19 mouse cellular contexts compared by ENCODE assay signal in genomic region chr2:170695071-170695936, GRCm38 (mm10). TPM values are rescaled to one million over a fixed set of nuclear protein-coding genes. Genes with fewer than 3 reads are reported as not detected.
DNase-seq lines count a peak whose midpoint lies in the region; ATAC-seq and TF ChIP-seq lines count a peak whose summit lies in the region.
"Had no signal": no experiment of that assay in that cellular context is flagged by ENCODE, and none has a peak within 500 bp of the region (broad histone marks: within the 10 kb centered on the region; RNA-seq: fewer than 3 reads in every experiment).

No protein-coding gene starts in this region.

- no peaks in the 10 kb centered on the region for H3K27me3 ChIP-seq in forebrain, embryonic 10.5 days (ENCODE audit: poor library complexity, severe bottlenecking)
- no peaks in the 10 kb centered on the region for H3K27me3 ChIP-seq in forebrain, embryonic 12.5 days
- H3K27me3 ChIP-seq in hindbrain, embryonic 12.5 days: no peaks in the 10 kb centered on the region
- no peaks in the 10 kb centered on the region for H3K27me3 ChIP-seq in hindbrain, postnatal 0 days (ENCODE audit: insufficient read depth, low read length)
- no peaks in the 10 kb centered on the region for H3K27me3 ChIP-seq in midbrain, embryonic 10.5 days (ENCODE audit: low read depth, poor library complexity, severe bottlenecking)
- no peaks in the 10 kb centered on the region for H3K27me3 ChIP-seq in midbrain, embryonic 15.5 days (replicated peaks)
- H3K27me3 ChIP-seq in liver, embryonic 13.5 days: no peaks in the 10 kb centered on the region
- H3K27me3 ChIP-seq: CH12.LX; embryonic facial prominence, embryonic 13.5 days; liver, embryonic 15.5 days; Patski had no signal

- no peak for ATAC-seq in forebrain, embryonic 12.5 days (ENCODE audit: low FRiP score)
- ATAC-seq in hindbrain, embryonic 12.5 days (ENCODE audit: low FRiP score): peak; percentile 40; the same call in 1 of the 2 replicates
- ATAC-seq in hindbrain, postnatal 0 days: no peak; the same call in 1 of the 2 replicates
- no peak for ATAC-seq in midbrain, embryonic 15.5 days (replicated peaks)
- ATAC-seq in liver, embryonic 13.5 days (ENCODE audit: low read depth): peak; percentile 31; the same call in 1 of the 2 replicates
- ATAC-seq: intestine, postnatal 0 days; Patski had no signal

- H3K9ac ChIP-seq in forebrain, embryonic 12.5 days: no peak overlapping the region
- H3K9ac ChIP-seq in hindbrain, embryonic 12.5 days: no peak overlapping the region
- H3K9ac ChIP-seq in hindbrain, postnatal 0 days (replicated peaks; ENCODE audit: low read length): no peak overlapping the region
- H3K9ac ChIP-seq in midbrain, embryonic 15.5 days: no peak overlapping the region
- no peak overlapping the region for H3K9ac ChIP-seq in liver, embryonic 13.5 days
- H3K9ac ChIP-seq: embryonic facial prominence, embryonic 13.5 days; liver, embryonic 15.5 days had no signal

- no peak for TF ChIP-seq CTCF in hindbrain, postnatal 0 days (IDR thresholded peaks at IDR 0.05; ENCODE audit: low read depth)

- H3K9me3 ChIP-seq in forebrain, embryonic 10.5 days: no peaks in the 10 kb centered on the region
- H3K9me3 ChIP-seq in forebrain, embryonic 12.5 days: no peaks in the 10 kb centered on the region
- H3K9me3 ChIP-seq in hindbrain, embryonic 12.5 days (replicated peaks): no peaks in the 10 kb centered on the region
- H3K9me3 ChIP-seq in hindbrain, postnatal 0 days (ENCODE audit: low read length): no peaks in the 10 kb centered on the region
- H3K9me3 ChIP-seq in midbrain, embryonic 10.5 days (replicated peaks): no peaks in the 10 kb centered on the region
- H3K9me3 ChIP-seq in midbrain, embryonic 15.5 days: no peaks in the 10 kb centered on the region
- H3K9me3 ChIP-seq in liver, embryonic 13.5 days (replicated peaks): peaks cover 30% of the 10 kb centered on the region; the same call in 1 of the 2 replicates
- H3K9me3 ChIP-seq: embryonic facial prominence, embryonic 13.5 days; liver, embryonic 15.5 days had no signal

- DNase-seq in forebrain, embryonic 10.5 days (ENCODE audit: extremely low spot score, low spot score): no peak
- no peak for DNase-seq in hindbrain, postnatal 0 days (ENCODE audit: low spot score)
- no peak for DNase-seq in midbrain, embryonic 10.5 days (ENCODE audit: low spot score)
- DNase-seq in liver, embryonic 13.5 days: no peak
- DNase-seq in embryo, embryonic 11 days: no peak
- DNase-seq: cerebellum, postnatal 25 days; heart, postnatal 36 days; kidney, postnatal 36 days; thymus, postnatal 36 days had no signal

- 84% methylated on average over 23 of the region's 23 CpGs for WGBS in forebrain, embryonic 10.5 days
- 86% methylated on average over 23 of the region's 23 CpGs for WGBS in forebrain, embryonic 12.5 days
- 80% methylated on average over 23 of the region's 23 CpGs for WGBS in hindbrain, embryonic 12.5 days
- WGBS in hindbrain, postnatal 0 days: 88% methylated on average over 23 of the region's 23 CpGs
- 83% methylated on average over 23 of the region's 23 CpGs for WGBS in midbrain, embryonic 10.5 days
- 83% methylated on average over 23 of the region's 23 CpGs for WGBS in midbrain, embryonic 15.5 days
- 68% methylated on average over 23 of the region's 23 CpGs for WGBS in liver, embryonic 13.5 days (ENCODE audit: insufficient replicate concordance)

- H3K4me3 ChIP-seq in forebrain, embryonic 10.5 days: no peak overlapping the region
- no peak overlapping the region for H3K4me3 ChIP-seq in forebrain, embryonic 12.5 days (replicated peaks)
- no peak overlapping the region for H3K4me3 ChIP-seq in hindbrain, embryonic 12.5 days
- no peak overlapping the region for H3K4me3 ChIP-seq in hindbrain, postnatal 0 days (ENCODE audit: low read length)
- no peak overlapping the region for H3K4me3 ChIP-seq in midbrain, embryonic 10.5 days
- H3K4me3 ChIP-seq in midbrain, embryonic 15.5 days: no peak overlapping the region
- no peak overlapping the region for H3K4me3 ChIP-seq in liver, embryonic 13.5 days (replicated peaks)
- H3K4me3 ChIP-seq: embryonic facial prominence, embryonic 13.5 days; liver, embryonic 15.5 days had no signal

- H3K4me1 ChIP-seq in forebrain, embryonic 10.5 days: peaks cover 12% of the 10 kb centered on the region
- peaks cover 5% of the 10 kb centered on the region; the same call in 1 of the 2 replicates for H3K4me1 ChIP-seq in forebrain, embryonic 12.5 days
- peaks cover 5% of the 10 kb centered on the region; the same call in 1 of the 2 replicates for H3K4me1 ChIP-seq in hindbrain, embryonic 12.5 days
- H3K4me1 ChIP-seq in hindbrain, postnatal 0 days (ENCODE audit: insufficient read depth, low read length): no peaks in the 10 kb centered on the region
- peaks cover 13% of the 10 kb centered on the region for H3K4me1 ChIP-seq in midbrain, embryonic 10.5 days
- no peaks in the 10 kb centered on the region for H3K4me1 ChIP-seq in midbrain, embryonic 15.5 days
- H3K4me1 ChIP-seq in liver, embryonic 13.5 days (replicated peaks): no peaks in the 10 kb centered on the region
- H3K4me1 ChIP-seq: embryonic facial prominence, embryonic 13.5 days; liver, embryonic 15.5 days had no signal

- H3K27ac ChIP-seq in forebrain, embryonic 10.5 days: peak overlapping the region; percentile 61
- H3K27ac ChIP-seq in forebrain, embryonic 12.5 days: no peak overlapping the region
- no peak overlapping the region for H3K27ac ChIP-seq in hindbrain, embryonic 12.5 days
- H3K27ac ChIP-seq in hindbrain, postnatal 0 days: no peak overlapping the region
- H3K27ac ChIP-seq in midbrain, embryonic 10.5 days (replicated peaks): peak overlapping the region; percentile 38
- no peak overlapping the region for H3K27ac ChIP-seq in midbrain, embryonic 15.5 days
- no peak overlapping the region for H3K27ac ChIP-seq in liver, embryonic 13.5 days
- H3K27ac ChIP-seq: embryonic facial prominence, embryonic 13.5 days; liver, embryonic 15.5 days; macrophage had no signal

- no peaks in the 10 kb centered on the region for H3K36me3 ChIP-seq in forebrain, embryonic 10.5 days (replicated peaks)
- no peaks in the 10 kb centered on the region for H3K36me3 ChIP-seq in forebrain, embryonic 12.5 days (replicated peaks)
- H3K36me3 ChIP-seq in hindbrain, embryonic 12.5 days: no peaks in the 10 kb centered on the region
- H3K36me3 ChIP-seq in hindbrain, postnatal 0 days (ENCODE audit: insufficient read depth, low read length): no peaks in the 10 kb centered on the region
- H3K36me3 ChIP-seq in midbrain, embryonic 10.5 days: no peaks in the 10 kb centered on the region
- no peaks in the 10 kb centered on the region for H3K36me3 ChIP-seq in midbrain, embryonic 15.5 days (replicated peaks)
- no peaks in the 10 kb centered on the region for H3K36me3 ChIP-seq in liver, embryonic 13.5 days
- H3K36me3 ChIP-seq: embryonic facial prominence, embryonic 13.5 days; liver, embryonic 15.5 days had no signal

- H3K4me2 ChIP-seq in forebrain, embryonic 12.5 days: no peak overlapping the region
- H3K4me2 ChIP-seq in hindbrain, embryonic 12.5 days (replicated peaks): no peak overlapping the region
- no peak overlapping the region for H3K4me2 ChIP-seq in hindbrain, postnatal 0 days (ENCODE audit: low read depth, low read length)
- no peak overlapping the region for H3K4me2 ChIP-seq in midbrain, embryonic 15.5 days
- no peak overlapping the region for H3K4me2 ChIP-seq in liver, embryonic 13.5 days
- H3K4me2 ChIP-seq: embryonic facial prominence, embryonic 13.5 days; liver, embryonic 15.5 days had no signal

RNA-seq across cellular contexts. Expression of gene Dok5, which starts 36.3 kb away (rescaled TPM):
- polyA plus RNA-seq in forebrain, embryonic 10.5 days (2016; fragmentation: Nextera tagmentation; extraction: Ambion mirVana): 4.6 and 6.1 TPM in 2 replicates
- 14.6 and 15.2 TPM in 2 replicates for polyA plus RNA-seq in forebrain, embryonic 12.5 days (2016; fragmentation: Nextera tagmentation; extraction: Ambion mirVana)
- polyA plus RNA-seq in hindbrain, embryonic 12.5 days (2016; fragmentation: Nextera tagmentation; extraction: Ambion mirVana): 29.0 and 30.9 TPM in 2 replicates
- total RNA-seq in hindbrain, postnatal 0 days (2014; rRNA removed): 29.7 and 34.9 TPM in 2 replicates
- 32.6 and 38.0 TPM in 2 replicates for polyA plus RNA-seq in hindbrain, postnatal 0 days (2015; fragmentation: Nextera tagmentation; extraction: Ambion mirVana)
- 12.4 and 17.8 TPM in 2 replicates for polyA plus RNA-seq in midbrain, embryonic 10.5 days (2016; fragmentation: Nextera tagmentation; extraction: Ambion mirVana)
- polyA plus RNA-seq in midbrain, embryonic 15.5 days (2015; fragmentation: Nextera tagmentation; extraction: Ambion mirVana): 52.9 and 55.1 TPM in 2 replicates
- 0.47 and 0.59 TPM in 2 replicates for polyA plus RNA-seq in liver, embryonic 13.5 days (2015; fragmentation: Nextera tagmentation; extraction: Ambion mirVana)
- total RNA-seq: CH12.LX; granulocyte monocyte progenitor cell, adult 5-6 weeks had no signal
- polyA plus RNA-seq: macrophage, Patski had no signal

Comparison
In these comparisons a context has a peak if more than half of its experiments do, and no peak if none do; other contexts are left out.
1. H3K27ac ChIP-seq: peak in forebrain, embryonic 10.5 days (single experiment) and midbrain, embryonic 10.5 days (single experiment); none in forebrain, embryonic 12.5 days (single experiment), hindbrain, embryonic 12.5 days (single experiment), hindbrain, postnatal 0 days (single experiment), midbrain, embryonic 15.5 days (single experiment) and liver, embryonic 13.5 days (single experiment).
2. ATAC-seq: peak in hindbrain, embryonic 12.5 days (single experiment) and liver, embryonic 13.5 days (single experiment); none in forebrain, embryonic 12.5 days (single experiment), hindbrain, postnatal 0 days (single experiment) and midbrain, embryonic 15.5 days (single experiment).